Mouse (Mus musculus) left cerebral cortex, adult 9 months (tissue): Measurements from ENCODE around the gene Gm36176.
A peak's percentile ranks its signal among the peaks of the same experiment; 100 is the strongest.
"Not testable (repeated sequence)": the region's sequence is repeated elsewhere in the genome, so short reads cannot be mapped to it uniquely, and the experiment has no call there.

Experiments
- DNase-seq, 2 experiments: peaks; one replicate each; pipeline ENCODE4 v3.0.0; 2022; ENCODE audit warnings: low spot score in 2 of 2

Gm36176 gene

GRCm38 (mm10) chr10:77846503-77846902 lies at the start of gene Gm36176:
Gene Gm36176 (plus strand): TSS chr10:77846803.
- DNase-seq: no peak

DNA sequence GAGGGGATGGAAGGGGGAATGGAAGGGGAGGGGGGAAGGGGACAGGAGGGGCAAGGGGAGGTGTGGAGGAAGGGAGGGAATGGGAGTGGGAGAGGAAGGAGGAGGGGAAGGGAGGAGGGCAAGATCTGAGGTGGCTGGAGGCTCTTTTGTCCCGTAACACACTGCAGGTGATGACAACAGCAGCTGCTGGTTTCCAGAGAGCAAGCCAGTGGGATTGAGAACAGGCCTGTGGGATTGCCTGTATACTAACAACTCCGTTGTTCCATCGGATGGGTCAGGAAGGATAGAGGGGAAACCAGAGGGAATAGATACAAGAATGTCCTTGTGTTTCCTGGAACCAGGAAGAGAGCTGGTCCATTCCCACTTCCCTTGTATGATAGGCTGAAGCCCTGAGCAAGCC lies 48.9 kb upstream of the Gm36176 start:
- no peak for DNase-seq

DNA sequence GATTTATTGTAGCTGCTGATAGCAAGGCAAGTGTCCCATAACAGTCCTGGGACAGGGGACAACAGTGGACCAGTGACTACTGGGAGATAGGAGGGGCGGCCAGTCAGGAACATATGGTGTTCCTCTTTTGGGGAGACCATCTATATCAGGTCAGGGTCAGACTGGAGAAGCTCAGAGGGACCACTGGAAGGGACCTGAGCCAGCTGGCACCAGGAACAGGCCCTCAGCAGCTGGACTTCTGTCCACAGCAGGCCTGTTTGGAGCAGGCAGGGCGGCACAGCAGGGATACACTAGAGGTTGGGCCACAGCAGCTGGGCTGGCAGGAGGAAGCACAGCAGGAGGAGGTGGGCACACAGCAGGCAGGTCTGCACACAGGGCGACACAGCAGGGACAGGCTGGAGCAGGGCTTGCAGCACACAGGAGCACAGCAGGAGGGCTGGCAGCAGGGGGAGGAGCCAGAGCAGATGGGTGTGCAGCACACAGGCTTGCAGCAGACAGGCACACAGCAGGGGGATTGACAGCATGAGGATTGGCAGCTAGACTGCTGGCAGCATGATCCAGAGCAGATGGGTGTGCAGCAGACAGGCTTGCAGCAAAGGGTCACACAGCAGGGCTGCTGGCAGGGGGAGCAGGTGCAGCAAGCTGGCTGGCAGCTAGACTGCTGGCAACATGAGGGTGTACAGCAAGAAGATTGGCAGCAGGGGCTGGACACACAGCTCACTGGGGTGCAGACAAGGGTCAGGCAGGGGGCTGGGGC lies 48.3 kb upstream of the Gm36176 start:
- not testable (repeated sequence) for DNase-seq

DNA sequence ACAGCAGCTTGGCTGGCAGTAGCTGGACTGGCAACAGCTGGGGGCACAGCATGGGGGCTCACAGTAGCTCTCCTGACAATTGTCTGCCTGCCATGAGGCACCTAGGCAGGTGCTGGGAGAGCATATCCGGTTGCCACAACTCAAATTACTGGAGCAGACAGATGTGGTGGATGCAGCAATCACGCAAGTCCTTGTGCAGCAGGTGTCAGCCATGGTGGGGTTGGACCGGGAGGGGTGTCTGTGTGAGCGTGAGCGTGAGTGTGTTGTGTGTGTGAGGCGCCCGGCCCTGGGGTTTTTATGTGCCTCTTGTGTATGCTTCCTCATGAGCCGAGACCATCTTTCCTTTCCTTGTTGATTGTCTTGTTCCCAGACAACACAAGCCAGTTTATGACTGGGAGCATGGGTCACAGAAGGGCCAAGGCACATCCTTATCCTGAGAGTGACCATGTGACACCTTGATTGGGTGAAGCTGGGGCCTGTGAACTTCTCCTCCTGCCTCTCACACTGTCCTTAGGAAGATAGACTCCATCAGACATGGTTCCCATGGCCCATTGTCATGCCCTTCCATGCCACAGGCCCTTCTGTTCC lies 47.6 kb upstream of the Gm36176 start, which contains the start of gene Gm19668:
Gene Gm19668 (minus strand): TSS at position 213 of the 588 bp plus-strand sequence.
- DNase-seq: no peak

GRCm38 (mm10) chr10:77804095-77804494 lies 42.5 kb upstream of the Gm36176 start:
- DNase-seq: no peak

- DNase-seq: no peak
These were observed 34.9 kb upstream of the Gm36176 start, which contains the start of gene Gm9507 for GRCm38 (mm10) chr10:77811743-77812142. Gene Gm9507 (minus strand): TSS chr10:77811843.

- DNase-seq: no peak
These were observed 32.2 kb upstream of the Gm36176 start, which contains the start of gene Gm2696 for GRCm38 (mm10) chr10:77814382-77814781. Gene Gm2696 (plus strand): TSS chr10:77814682.

DNA sequence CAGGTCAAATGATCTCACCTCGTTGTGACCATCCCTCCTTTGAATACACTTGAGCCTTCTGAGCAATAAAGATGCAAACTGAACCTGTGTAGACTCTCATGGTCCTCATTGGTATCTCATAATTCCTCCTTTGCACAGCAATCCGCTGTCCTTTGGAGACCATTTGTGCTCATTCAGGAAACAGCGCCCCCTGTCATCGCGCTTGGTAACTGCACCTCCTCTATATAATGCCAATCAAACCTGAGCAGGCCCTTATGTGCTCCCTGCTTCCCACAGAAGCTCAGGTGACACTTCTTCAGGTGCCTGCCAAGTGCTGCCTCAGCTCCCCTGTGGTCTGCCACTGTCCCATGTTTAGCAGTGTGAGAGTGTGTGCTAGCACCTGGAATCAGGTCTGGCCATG lies 31.1 kb upstream of the Gm36176 start:
- no peak for DNase-seq

DNA sequence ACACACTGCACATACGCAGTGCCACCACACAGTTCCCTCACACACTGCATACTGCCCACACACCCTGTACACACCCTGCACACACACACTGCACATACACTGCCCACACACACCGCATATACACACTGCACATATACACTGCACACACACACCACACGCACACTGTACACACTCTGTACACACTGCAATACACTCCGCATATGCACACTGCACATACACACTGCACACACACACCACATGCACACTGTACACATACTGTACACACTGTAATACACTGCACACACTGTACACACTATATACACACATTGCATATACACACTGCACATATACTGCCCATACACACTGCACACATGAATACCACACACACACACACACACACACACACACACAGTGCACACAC lies 28.1 kb upstream of the Gm36176 start:
- no peak for DNase-seq

- DNase-seq: no peak
These were observed 27.4 kb upstream of the Gm36176 start for GRCm38 (mm10) chr10:77819203-77819602.

DNA sequence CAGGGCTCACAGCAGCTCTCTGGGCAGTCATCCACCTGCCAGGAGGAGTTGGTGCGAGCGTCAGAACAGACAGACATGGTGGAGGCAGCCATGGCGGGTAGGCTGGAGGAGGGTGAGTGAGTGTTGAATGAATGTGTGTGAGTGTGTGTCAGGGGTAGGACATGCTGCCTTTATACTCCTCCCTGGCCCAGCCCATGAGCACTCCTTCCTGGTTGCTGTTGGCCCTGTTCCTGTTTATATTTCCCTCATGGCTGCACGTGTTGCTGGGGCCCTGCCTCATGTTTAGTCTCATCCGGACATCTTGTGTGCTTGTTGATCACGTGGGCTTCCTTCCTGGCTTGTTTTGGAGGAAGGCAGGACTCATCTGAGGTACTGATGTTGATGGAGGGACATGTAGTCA lies 19.7 kb upstream of the Gm36176 start, which contains the start of gene Krtap10-4:
Gene Krtap10-4 (minus strand): TSS at position 145 of the 400 bp plus-strand sequence.
- DNase-seq: no peak

- DNase-seq: peak in 1 of 2 experiments; percentile 39
These were observed 11.0 kb upstream of the Gm36176 start, which contains the start of gene Krtap10-10 for GRCm38 (mm10) chr10:77835647-77836046. Gene Krtap10-10 (plus strand): TSS chr10:77835947.

DNA sequence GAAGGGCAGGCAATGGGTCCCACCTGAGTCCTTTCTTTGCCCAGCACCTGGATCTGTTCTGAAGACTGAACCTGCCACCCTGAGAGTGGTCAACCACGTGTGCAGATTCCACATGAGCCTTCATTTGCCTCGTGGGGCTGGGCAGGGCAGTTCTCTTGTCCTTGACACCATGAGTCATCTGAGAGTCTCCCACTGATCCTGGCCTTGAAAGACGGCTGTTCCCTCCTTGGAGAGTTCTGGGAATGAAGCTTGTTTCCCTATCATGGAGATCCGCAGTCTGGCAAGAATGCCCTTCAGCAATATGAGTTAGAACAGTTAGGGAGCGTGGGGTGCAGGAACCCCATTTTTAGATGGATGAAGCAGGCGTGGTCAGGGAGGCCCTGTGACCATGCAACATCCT lies 7.6 kb upstream of the Gm36176 start:
- DNase-seq: no peak

GRCm38 (mm10) chr10:77846961-77847360 lies 358 bp downstream of the Gm36176 start:
- DNase-seq: no peak

- no peak for DNase-seq
These were observed 935 bp downstream of the Gm36176 start for GRCm38 (mm10) chr10:77847538-77847937.

GRCm38 (mm10) chr10:77852559-77852958 lies 6.0 kb downstream of the Gm36176 start, which contains the start of gene Gm10318:
Gene Gm10318 (plus strand): TSS chr10:77852859.
- DNase-seq: no peak

DNA sequence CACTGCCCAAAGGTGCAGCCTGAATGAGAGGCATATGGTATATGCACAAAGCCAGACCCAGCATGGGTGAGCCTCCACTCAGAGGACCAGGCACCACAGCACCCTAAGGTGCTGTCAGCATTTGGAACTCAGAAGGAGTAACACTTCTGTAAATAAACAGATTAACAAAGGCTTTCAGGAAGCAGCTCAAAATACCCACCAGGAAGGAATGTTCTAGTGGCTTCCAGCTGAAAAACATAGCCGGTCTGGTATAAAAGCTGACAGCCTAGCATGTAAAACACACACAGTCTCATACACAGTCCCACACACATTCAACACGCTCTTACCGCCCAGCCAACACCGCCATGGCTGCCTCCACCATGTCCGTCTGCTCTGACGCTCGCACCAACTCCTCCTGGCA lies 15.1 kb downstream of the Gm36176 start, which contains the start of gene Gm3285:
Gene Gm3285 (plus strand): TSS at position 301 of the 400 bp plus-strand sequence.
- DNase-seq: no peak

DNA sequence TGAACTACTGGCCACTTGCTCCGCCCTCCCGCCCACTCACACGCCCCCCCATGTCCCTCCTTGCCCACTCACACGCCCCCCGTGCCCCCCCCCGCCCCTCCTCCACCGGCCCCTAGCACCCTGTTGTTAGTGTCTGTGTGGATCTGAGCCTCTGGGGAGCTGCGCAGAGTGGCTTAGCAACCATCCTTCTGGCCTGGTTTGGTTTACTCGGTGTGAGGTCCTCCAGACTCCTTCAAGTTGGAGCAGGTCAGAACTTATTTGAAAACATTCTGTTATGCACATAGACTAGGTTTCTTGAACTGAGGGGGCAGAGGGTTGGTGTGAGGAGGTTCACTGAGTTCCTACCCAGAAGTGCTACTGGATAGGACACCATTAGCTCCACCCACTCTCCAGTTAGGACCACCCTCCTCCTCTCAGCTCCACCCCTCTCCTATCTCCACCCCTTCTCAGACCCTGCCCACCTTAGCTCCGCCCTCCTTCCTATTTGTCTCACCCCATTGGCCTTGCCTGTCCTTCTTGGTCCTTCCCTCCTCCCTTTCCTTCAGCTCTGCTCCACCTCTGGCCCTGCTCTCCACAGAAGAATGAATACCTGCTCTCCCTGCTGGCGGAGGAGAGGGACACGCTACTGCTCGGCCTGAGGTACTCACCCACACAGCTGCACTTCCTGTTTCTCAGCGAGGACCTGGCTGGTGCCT lies 17.6 kb downstream of the Gm36176 start:
- DNase-seq: no peak

- DNase-seq: no peak
These were observed 18.1 kb downstream of the Gm36176 start for GRCm38 (mm10) chr10:77864762-77865143.

DNA sequence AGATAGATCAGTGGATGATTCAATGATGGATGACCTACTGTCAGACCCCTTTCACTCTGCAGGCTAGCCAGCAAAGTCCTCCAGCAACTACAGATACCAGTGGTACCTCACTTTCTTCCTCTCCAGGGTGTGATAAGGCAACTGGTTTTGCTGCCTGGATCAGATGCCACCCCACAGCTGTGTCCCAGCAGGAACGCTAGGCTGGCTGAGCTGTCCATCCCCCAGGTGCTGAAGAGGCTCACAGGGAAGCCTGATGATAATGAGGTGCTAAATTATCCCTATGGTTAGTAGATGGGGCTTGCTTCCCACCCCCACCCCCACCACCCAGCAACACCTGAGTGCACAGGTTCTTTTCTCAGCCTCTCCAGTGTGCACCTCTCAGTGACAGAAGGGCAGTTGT lies 20.9 kb downstream of the Gm36176 start:
- no peak for DNase-seq

GRCm38 (mm10) chr10:77869651-77870050 lies 23.0 kb downstream of the Gm36176 start:
- no peak for DNase-seq

GRCm38 (mm10) chr10:77878985-77879384 lies 32.4 kb downstream of the Gm36176 start:
- DNase-seq: peak in 1 of 2 experiments; percentile 46
